Mouse (Mus musculus) lung, postnatal 25 days (tissue): ENCODE data around the gene Slirp.

Source experiments
- DNase-seq: peaks from one replicate; pipeline ENCODE4 v3.0.0; 2022; ENCODE audit warnings: low spot score

The Slirp gene

DNA sequence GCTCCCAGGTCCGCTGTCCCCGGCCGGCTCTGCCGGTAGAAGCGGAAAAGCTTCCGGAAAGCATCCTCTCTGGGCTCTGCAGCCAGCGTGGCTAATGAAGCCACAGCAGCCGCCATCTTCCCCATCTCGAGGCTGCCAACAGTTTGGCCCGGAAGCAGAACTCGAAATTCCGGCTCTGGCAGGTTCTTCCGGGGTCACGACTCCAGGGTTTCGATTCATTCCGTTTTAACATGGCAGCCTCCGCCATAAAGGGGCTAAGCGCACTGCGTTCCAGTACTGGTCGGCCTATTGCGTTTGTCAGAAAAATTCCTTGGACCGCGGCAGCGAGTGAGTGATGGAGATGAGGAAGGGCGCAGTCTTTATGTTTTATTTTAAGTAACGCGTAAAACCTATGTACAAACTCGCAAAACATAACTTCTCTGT is at the start of gene Slirp, which contains the start of gene Alkbh1:
TSS of gene Slirp (plus strand) at position 197 of the 423 bp plus-strand sequence.
TSS of gene Alkbh1 (minus strand) at position 318 of the 423 bp plus-strand sequence.
- peak; percentile 92 for DNase-seq

DNA sequence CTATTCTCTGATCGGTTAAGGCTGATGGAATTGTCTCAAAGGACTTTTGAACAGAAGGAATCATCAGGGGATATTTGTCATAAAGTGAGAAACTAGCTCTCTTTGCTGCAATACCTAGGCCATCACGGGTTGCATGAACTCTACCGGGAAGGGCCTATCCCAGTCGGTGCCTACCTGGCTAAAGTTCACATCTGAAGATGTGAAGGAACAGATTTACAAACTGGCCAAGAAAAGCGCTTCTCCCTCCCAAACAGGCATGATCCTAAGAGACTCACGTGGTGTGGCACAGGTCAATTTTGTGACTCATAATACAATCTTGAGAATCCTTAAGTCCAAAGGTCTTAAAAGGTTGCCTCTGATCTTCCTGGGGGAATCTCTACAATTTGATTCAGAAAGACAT is 49.4 kb upstream of the Slirp start:
- DNase-seq, result no peak

DNA sequence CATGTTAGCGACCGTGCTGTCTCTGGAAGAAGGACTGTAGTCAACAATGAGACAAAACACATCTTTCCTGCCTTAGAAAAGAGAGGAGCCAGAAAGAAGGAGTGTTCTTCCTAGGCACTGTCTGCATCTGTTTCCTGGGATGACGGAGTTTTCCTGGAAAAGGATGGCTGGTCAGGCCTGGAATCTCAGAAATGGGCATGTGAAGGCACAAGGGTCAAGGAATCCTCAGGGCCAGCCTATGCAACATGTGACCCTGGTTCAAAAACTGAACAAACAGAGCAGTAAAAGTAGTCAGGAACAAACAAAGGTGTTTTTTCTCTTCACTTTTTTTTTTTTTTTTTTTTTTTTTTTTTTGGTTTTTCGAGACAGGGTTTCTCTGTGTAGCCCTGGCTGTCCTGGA is 46.6 kb upstream of the Slirp start:
- DNase-seq, result no peak

DNA sequence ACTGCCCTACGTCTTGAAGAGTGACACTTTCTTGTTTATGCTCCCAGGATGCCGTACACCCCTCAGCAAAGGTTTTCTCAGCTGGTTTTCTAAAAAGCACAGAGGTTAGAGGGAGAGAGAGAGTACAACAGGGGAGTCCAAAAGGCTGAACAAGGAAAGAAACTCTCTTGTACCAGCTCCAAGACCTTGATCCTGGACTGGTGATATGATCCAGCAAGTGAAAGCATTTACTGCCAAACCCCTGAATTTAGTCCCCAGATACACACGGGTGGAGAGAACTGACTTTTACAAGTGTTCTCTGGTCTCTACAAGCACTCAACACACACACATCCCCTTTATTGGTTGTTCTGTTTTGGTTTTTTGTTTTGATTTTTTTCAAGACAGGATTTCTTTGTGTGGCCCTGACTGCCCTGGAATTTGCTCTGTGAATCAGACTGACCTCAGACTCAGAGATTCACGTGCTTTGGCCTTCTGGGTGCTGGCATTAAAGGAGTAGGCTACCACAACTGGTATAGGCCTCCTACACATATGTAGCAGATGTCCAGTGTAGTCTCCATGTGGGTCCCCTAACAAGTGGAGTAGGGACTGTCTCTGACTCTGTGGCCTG is 45.8 kb upstream of the Slirp start:
- DNase-seq, result no peak

DNA sequence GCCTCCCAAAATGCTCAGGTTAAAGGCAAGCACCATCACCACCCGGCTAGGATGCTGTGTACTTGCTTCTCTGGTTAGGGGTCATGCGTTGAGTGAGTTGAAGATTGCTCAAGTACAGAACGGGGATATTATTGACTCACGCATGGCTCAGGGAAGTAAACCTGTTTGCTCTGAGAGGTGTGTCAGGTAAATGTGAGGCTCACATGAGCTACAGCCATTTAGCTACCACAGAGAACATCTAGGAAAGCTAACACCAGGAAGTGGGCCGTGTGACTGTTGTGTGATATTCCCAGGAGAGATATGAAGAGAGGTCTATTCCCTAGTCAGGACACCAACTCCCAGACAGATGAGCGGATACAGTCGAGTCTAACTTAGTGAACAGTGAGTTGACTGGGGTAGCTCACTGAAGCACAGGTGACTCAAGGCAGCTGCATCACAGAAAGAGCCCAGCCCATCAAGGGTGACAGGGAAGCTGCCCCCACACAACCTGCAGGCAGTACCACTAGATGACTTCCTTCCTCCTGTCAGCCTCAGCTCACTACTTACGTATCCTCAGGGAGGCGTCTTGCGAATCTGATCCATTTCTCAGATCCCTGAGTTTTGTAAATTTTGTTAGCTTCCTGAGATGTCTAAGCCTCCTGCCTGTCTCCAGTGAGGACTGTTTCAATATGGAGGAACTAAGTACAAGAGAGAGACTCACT is 44.4 kb upstream of the Slirp start:
- no peak for DNase-seq

DNA sequence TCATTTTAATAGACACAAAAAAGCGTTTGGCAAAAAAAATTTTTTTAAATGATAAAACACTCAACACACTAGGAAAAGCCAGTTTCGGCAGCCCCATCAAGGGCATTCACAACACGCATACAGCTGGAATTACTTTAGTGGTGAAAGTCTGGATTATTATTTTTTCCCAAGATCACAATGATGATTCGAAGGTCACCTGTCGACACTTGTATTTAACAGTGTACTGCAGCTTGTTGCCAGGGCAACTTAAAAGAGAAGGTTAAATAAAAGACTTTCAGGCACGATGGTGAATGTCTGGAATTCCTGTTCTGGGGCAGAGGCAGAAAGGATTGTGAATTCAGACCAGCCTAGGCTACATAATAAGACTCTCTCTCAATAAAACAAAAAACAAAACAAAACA is 41.8 kb upstream of the Slirp start:
- no peak for DNase-seq

DNA sequence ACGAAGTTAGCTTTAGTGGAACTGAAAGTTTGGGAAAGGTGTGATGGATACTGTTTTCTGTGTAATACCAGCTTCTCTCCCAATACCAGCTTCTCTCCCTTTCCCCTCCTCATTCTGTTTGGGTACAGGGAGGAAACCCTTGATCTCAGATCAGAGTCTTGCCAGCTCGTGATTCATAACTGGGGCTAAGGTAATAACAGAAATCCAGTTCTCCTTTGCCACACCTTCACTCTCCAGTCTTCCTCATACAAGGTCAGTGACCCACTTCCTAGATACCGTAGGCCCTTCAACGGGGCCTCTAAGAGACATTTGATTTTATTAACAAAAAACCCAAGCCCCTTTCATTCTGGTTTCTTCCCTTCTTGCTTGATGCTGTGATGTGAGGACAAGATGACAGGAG is 38.5 kb upstream of the Slirp start:
- DNase-seq, result no peak

DNA sequence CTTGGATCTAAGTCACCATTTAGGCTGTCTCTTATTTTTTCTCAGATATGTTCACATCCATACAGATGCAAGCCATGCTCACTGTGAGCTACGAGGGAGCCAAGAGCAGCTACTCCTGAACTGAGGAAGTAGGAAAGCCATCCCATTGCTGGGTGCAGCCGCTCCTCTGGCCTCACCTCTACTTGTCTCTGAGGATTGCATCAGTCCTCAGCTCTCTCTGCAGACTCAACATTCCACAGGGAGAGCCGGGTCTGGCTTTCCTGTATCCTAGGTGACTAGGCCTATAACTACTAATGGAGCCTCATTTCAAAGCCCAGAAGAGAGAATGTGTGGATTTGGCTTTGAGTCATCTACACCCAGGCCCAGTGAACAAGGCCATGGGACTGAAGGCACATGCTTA is 38.0 kb upstream of the Slirp start:
- DNase-seq, result peak; percentile 47

DNA sequence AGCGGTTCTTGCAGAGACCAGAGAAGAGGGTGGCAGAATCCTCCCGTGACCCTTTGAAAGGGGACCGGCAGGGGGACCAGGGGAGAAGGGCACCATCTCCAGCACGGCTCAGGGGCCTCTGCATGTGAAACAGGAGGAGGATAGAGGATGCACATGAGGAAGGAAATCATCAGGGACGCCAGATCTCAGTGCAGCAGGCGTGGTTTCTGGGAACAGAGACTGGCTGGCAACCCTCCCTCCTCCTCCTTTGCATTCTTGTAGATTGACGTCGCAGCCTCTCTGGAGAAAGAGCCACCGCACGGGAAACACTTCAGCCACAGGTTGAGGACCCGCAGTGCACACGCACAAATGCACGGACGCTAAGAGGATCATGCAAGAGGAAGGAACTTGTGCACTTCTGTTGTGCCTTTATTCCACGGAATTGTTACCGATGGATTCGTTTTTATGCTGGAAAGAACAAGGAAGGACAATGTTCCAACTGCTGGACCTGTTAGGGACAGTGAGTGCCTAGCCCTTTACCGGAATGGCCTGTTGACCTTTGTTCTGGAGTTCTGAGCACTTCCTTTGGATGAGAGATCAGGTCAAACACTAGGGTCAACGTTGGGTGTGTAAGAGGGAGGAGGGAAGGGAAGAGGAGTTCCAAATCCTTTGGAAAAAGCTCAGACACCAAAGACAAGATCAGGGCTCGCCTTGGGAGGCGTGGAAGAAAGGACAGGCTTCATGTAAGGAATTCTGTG is 35.7 kb upstream of the Slirp start:
- DNase-seq, result peak; percentile 82

DNA sequence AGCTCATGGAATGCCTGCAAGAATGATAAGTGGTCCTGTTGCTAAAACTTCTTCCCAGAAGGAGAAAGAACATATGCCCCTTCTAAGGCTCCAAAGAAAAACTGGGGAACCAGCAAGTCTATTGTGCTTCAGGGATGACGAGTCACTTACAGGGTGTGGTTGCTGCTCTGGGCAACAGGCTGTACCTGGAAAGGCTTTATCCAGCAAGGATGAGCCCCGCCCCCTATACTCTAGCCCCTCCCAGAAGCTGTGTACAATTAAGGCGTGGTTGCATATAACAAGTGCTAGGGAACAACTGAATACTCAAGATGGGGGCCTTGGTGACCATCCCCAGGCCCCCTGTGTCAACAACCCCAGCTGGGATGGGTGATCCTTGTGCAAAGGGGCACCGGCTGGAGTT is 34.6 kb upstream of the Slirp start:
- DNase-seq, result no peak

DNA sequence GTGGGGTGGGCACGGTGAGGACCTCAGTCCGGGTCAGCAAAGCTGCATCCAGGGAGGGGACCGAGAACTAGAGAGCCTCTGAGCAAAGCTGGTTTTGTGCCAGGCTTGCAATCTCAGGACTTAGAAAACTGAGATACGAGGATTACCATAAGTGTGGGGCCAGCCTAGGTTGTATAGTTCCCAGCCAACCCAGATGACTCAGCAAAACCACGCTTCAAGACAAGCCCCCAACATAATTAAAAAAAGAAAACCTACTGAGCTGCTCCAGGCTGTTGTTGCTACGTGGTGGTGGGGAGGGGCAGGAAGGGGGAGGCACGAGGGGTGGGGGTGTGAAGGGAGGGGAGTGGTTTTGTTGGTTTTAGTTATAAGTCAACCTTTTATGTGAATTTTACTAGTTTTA is 32.7 kb upstream of the Slirp start:
- no peak for DNase-seq

DNA sequence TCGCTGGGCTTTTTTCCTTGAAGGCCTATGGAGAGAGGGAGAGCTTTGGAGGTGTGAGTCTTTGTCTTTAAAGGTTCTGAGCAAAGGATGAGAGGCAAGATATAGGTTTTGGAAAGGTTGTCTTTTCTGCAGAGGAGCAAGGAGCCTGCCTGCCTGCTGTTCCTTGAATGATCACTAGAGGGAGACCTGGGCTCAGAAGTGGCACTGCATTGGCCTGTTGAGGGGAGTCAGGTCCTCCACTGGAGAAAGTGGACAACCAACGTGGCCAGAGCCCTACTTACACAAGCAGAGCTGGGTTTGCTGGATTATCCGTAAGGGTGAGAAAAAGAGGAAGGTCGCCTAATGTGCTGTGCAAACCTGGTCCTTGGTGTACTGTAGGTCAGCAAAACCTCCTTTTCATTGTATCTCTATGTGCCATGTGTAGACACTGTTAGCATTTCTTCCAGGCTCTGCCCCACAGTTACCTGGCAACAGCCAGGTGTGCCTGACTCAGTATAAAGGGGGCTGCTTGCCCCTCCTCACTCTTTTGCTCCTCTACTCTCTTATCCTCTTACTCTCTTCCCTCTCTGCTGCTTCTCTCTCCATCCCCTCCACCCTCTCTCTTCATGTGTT is 30.4 kb upstream of the Slirp start:
- peak; percentile 75 for DNase-seq

DNA sequence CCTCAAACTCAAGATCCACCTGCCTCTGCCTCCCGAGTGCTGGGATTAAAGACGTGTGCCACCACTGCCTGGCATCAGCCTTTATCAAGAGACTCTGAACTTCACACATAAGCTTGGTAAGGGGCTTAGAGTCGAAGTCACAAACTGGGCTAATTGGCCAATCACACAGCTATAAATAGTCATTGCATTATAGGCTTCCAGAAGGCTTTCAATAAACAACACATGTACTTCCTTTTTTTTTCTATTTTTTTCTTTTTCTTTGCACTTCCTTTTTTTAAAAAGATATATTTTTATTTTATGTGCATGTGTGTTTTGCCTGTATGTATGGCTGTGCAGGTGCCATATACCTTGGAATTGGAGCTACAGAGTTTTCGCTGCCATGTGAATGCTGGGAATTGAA is 28.3 kb upstream of the Slirp start:
- DNase-seq, result no peak

DNA sequence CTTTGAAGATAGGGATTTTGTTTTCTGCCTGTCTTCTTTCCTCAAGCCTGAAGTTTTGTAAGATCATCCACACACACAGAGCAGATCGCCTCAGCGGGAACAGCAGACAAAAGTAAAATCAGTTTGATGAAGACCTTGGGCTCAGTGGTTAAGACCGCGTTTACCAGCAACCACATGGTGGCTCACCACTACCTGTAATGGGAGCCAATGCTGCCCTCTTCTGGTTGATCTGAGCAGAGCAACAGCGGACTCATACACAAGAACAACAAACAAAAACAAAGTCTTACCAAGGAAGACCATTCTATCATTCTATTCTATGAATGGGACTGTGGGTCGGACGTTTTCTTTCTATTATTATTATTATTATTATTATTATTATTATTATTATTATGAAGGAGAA is 27.0 kb upstream of the Slirp start:
- DNase-seq, result peak; percentile 70

DNA sequence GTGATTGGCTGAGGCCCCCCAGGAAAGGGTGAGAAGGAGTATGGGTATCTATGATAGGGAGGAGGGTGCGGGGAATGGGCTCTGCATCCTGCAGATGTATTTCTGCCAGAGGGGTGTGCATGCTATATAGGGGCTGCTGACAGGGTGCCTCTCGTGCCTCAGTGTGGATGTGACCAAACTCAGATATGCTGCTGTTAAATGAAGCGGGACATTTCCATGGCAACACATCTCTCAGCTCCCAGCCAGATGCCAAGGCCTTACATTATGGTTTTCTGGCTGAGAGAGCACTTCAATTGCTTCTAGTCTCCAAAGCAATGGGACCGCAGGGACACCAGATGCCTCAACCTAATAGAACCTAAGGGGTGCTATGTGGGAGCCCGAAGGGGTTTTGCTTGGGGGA is 24.8 kb upstream of the Slirp start:
- no peak for DNase-seq

DNA sequence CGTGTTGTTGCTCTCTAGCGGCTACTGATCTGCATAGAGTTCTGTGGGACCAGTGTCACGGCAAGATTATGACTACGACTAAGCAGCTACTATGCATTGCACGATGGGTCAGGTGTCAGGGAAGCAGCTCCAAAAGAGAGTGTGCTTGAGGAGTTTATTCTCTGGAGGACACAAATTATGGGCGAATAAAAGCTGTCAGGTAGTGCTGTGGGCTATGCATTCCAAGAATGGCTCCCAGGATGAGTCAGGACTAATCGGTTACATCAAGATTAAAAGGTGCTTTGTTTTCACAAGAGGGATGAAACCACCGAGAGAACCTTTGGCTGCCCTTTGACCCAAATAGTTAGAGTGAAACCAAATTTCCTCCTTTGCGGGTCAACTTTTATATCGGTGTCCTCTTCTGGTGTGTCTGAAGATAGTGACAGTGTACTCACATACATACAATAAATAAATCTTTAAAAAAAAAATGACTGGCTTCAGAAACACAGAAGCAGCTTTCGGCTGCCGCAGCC is 23.7 kb upstream of the Slirp start:
- DNase-seq, result no peak

DNA sequence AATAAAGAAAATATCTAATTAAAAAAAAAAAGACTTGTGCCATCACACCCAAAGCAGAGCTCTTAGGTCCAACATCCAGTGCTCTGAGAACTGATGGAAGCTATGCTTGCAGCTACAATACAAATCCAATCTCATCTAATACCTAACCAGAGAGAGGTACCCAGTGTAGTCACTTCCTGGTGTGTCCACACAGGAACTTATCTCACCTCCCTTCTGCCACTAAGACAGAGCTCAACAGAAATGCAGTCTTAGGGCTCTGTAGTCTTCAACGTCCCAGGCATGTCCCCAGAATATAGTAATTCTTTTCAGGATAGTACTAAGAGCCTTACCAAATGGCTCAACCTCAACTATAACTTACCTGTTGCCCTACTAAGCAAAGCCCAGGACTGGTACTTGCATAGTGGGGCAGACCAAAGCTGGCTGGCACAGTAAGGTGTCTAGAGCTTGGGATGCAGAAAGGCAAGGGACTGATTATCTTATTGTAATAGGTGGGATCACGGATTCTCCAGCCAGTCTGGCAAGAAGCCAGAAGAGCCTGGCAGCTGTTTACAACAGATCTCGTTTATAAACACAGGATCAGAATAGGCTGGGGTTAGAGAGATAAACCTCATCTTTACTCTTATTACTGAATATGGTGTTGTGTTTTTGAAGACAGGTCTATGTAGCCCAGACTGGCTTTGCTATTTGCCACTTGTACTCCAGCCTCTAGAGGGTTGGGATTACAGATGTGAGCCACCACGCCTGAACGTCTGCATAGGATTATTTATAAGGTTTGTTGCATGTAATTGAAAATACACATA is 21.8 kb upstream of the Slirp start:
- DNase-seq, result no peak

DNA sequence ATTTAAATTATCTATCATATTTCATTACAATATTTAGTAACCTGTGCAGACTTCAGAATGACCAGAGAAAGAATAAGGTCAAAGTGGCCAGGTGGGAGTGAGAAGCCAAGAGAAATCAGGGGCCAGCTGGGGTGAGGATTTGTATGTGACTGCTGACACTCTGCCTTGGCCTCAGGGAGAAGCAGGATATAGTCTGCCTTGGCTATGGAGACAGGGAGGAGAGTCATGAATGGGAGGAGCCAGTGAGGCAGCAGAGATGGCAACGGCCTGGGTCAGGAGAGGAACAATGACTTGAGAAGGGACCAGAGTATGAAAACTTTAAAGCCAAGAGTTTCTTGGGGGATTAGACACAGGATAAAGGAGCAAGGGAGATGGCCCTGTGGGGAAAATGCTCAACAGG is 20.0 kb upstream of the Slirp start:
- DNase-seq, result no peak

DNA sequence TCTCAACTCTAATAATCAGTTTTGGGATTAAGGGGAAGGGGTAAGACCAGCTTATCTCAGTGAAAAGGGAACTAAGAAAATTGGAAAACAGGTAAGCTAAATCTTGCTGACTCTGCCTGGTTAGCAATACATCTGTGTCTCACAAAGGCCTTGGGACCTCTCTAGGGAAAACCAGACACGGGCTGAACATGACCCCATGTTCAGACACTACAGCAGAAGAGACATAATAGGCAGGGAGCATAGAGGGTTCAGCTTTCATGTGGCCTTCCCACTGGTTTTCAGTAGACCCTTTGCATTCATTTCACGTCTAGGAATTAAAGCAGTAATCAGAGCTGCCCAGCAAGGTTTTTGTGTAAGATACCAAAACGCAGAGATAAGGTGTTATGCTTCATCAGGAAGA is 19.2 kb upstream of the Slirp start:
- DNase-seq, result no peak

DNA sequence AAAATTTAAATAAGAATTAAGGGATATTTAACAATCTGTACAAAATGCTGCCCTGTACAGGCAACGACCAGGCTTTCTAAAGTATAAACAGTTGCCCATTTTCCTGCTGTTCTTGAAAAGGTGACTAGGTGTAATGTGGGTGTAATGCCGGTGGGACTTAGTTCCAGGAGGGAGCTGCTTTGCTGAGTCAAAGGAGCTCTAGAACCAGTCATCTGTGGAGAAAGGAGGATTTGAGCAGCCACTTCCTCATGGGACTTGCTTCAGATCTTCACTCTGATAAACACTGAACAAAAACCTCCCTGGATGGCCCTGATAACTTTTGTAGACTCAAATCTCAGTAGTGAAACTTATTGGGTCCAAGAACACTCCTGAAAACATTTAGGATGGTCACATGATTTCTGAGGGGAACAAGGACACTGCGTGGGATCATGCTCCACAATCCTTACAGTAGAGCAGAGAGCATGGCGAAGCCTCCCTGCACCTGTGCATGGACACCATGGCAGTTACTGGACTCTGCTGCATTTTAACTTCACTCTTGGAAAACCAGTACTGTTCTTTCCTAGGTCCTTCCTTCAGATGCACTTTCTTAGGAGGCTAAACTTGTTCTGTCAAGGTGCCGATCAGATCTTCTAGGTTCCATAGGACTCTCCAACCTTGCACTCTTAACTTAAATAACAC is 17.2 kb upstream of the Slirp start:
- DNase-seq, result no peak

DNA sequence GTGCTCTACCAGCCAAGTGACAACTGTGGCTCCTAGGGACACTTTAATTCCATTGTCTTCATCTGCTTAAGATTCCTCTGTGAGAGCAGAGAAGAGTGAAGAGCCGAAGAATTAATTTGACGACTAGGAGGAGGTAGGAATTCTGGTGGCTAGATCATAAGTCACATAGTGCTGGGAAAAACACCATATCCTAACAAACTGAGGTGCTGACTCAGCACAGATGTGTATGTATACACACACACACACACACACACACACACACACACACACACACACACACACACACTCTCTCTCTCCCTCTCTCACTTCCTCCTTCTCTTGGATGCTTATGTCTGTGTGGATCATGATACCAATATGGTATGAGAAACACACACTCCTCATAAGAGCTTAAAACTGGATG is 15.4 kb upstream of the Slirp start:
- no peak for DNase-seq
